Mouse (Mus musculus): ENCODE data around the gene Arid3a.

DNA sequence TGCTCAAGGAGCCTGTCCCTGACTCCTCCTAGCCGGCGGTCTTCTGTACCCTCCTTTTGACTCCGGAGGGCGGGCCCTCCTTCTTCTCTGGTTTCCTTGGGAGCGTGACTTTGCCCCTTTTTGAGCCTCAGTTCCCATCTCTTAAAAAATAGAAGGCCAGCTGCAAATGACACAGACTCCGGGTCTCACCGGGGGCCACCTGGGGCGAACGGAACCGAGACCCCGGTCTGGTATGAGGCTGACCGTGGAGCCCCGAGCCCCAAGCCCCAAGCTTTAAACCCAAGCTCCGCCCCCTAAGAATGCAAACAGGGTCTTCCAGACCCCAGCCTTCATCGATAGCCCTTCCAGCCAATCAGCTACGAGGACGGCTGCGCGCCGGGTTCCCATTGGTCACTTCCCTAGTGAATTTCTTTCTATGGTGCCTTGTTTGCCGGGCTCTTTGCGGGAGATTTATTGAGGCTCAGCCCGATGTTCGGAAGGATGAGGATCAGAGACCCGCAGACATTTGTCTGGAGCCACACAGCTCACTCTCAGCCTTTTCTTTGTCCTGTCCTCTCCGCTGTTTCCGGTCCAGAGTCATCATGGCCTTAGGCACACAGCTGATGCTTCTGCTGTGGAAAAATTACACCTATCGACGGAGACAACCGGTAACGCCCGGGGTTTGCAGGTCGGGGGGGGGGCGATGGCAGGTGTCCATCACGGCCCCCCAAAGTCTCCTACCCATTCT lies 70.4 kb downstream of the Arid3a start:
- TF ChIP-seq CTCF (IDR thresholded peaks at IDR 0.05; ENCODE audit: extremely low read depth, insufficient read depth, insufficient read length, insufficient replicate concordance) (no peak), POLR2A (IDR thresholded peaks at IDR 0.05; ENCODE audit: low read depth, low read length) (no peak)
